Mouse (Mus musculus) erythroblast, embryonic 14.5 days (primary cell): ENCODE measurements around the gene Jade1. TPM values are rescaled to one million over a fixed set of nuclear protein-coding genes. Genes with fewer than 3 reads are reported as not detected.

Source experiments
- H3K27me3 ChIP-seq: 2 replicates; pipeline ENCODE4 v1.6.1; 2012; ENCODE audit warnings: inconsistent platforms; ENCODE audit not compliant: control insufficient read depth
- H3K36me3 ChIP-seq: 2 replicates; pipeline ENCODE4 v1.6.1; 2012; ENCODE audit warnings: mild to moderate bottlenecking, inconsistent platforms; ENCODE audit not compliant: control insufficient read depth
- H3K4me1 ChIP-seq: 2 replicates; pipeline ENCODE4 v1.6.1; 2012; ENCODE audit warnings: inconsistent platforms; ENCODE audit not compliant: control insufficient read depth
- H3K4me3 ChIP-seq: replicated peaks from 2 replicates; pipeline ENCODE3; 2012; ENCODE audit warnings: moderate library complexity, mild to moderate bottlenecking, inconsistent platforms
- H3K9me3 ChIP-seq: 2 replicates; pipeline ENCODE4 v1.6.1; 2012; ENCODE audit warnings: low read length, inconsistent platforms, mixed read lengths; ENCODE audit not compliant: control insufficient read depth
- GATA1 ChIP-seq: IDR thresholded peaks from 2 replicates; pipeline ENCODE4 v1.6.1; 2012; ENCODE audit warnings: low read length, inconsistent platforms, mixed read lengths
- TAL1 ChIP-seq: IDR thresholded peaks from 3 replicates; pipeline ENCODE4 v1.6.1; 2012; ENCODE audit warnings: low read length, inconsistent platforms, mixed read lengths
- polyA plus RNA-seq: library from polyadenylated mRNA; stranded (reverse); fragments of >175 nt; gene quantifications from 2 replicates; pipeline ENCODE4 v1.2.3, GENCODE M21; 2012

The Jade1 gene
- polyA plus RNA-seq, 1 experiment: 0.53 TPM

GRCm38 (mm10) chr3:41565955-41566354 is 10.4 kb downstream of the Jade1 start:
- peaks cover 53% of the 10 kb centered on the region for H3K4me1 ChIP-seq
- TF ChIP-seq GATA1: no peak
- TF ChIP-seq TAL1: no peak
- H3K36me3 ChIP-seq: no peaks in the 10 kb centered on the region
- peak overlapping the region; percentile 90 for H3K4me3 ChIP-seq
- peaks cover 9% of the 10 kb centered on the region for H3K27me3 ChIP-seq
- H3K9me3 ChIP-seq: no peaks in the 10 kb centered on the region

- H3K9me3 ChIP-seq: no peaks in the 10 kb centered on the region
- TF ChIP-seq TAL1 (no peak), GATA1 (no peak)
- peaks cover 45% of the 10 kb centered on the region for H3K4me1 ChIP-seq
- H3K27me3 ChIP-seq: no peaks in the 10 kb centered on the region
- no peaks in the 10 kb centered on the region for H3K36me3 ChIP-seq
- H3K4me3 ChIP-seq: no peak overlapping the region
Measured at GRCm38 (mm10) chr3:41569943-41570342, 14.4 kb downstream of the Jade1 start.

- Histone ChIP-seq H3K36me3 (peaks cover 11% of the 10 kb centered on the region), H3K4me3 (no peak overlapping the region), H3K4me1 (peaks cover 28% of the 10 kb centered on the region), H3K9me3 (no peaks in the 10 kb centered on the region), H3K27me3 (no peaks in the 10 kb centered on the region)
- TF ChIP-seq GATA1: no peak
Measured at GRCm38 (mm10) chr3:41572131-41572530, 16.6 kb downstream of the Jade1 start.

GRCm38 (mm10) chr3:41572968-41573367 is 17.4 kb downstream of the Jade1 start:
- no peaks in the 10 kb centered on the region for H3K9me3 ChIP-seq
- peaks cover 11% of the 10 kb centered on the region for H3K36me3 ChIP-seq
- H3K4me3 ChIP-seq: no peak overlapping the region
- no peaks in the 10 kb centered on the region for H3K27me3 ChIP-seq
- TF ChIP-seq TAL1 (no peak), GATA1 (no peak)
- H3K4me1 ChIP-seq: peaks cover 23% of the 10 kb centered on the region

- peaks cover 17% of the 10 kb centered on the region for H3K36me3 ChIP-seq
- no peaks in the 10 kb centered on the region for H3K9me3 ChIP-seq
- H3K4me3 ChIP-seq: no peak overlapping the region
- no peaks in the 10 kb centered on the region for H3K27me3 ChIP-seq
- no peak for TF ChIP-seq TAL1
- TF ChIP-seq GATA1: no peak
- H3K4me1 ChIP-seq: peaks cover 24% of the 10 kb centered on the region
Measured at GRCm38 (mm10) chr3:41574208-41574607, 18.7 kb downstream of the Jade1 start.

GRCm38 (mm10) chr3:41574720-41575435 is 19.3 kb downstream of the Jade1 start:
- TF ChIP-seq TAL1 (no peak), GATA1 (no peak)
- H3K4me3 ChIP-seq: no peak overlapping the region
- peaks cover 17% of the 10 kb centered on the region for H3K36me3 ChIP-seq
- H3K9me3 ChIP-seq: no peaks in the 10 kb centered on the region
- no peaks in the 10 kb centered on the region for H3K27me3 ChIP-seq
- peaks cover 20% of the 10 kb centered on the region for H3K4me1 ChIP-seq

- Histone ChIP-seq H3K36me3 (peaks cover 23% of the 10 kb centered on the region), H3K27me3 (no peaks in the 10 kb centered on the region), H3K9me3 (no peaks in the 10 kb centered on the region), H3K4me3 (no peak overlapping the region), H3K4me1 (peaks cover 18% of the 10 kb centered on the region)
- TF ChIP-seq TAL1 (no peak), GATA1 (no peak)
Measured at GRCm38 (mm10) chr3:41575971-41576370, 20.4 kb downstream of the Jade1 start.

- H3K4me1 ChIP-seq: peaks cover 9% of the 10 kb centered on the region
- no peak overlapping the region for H3K4me3 ChIP-seq
- H3K27me3 ChIP-seq: no peaks in the 10 kb centered on the region
- H3K36me3 ChIP-seq: peaks cover 35% of the 10 kb centered on the region
- no peaks in the 10 kb centered on the region for H3K9me3 ChIP-seq
- TF ChIP-seq GATA1 (no peak), TAL1 (no peak)
Measured at GRCm38 (mm10) chr3:41577240-41577639, 21.7 kb downstream of the Jade1 start.

GRCm38 (mm10) chr3:41579873-41580272 is 24.3 kb downstream of the Jade1 start:
- Histone ChIP-seq H3K9me3 (no peaks in the 10 kb centered on the region), H3K4me1 (peaks cover 10% of the 10 kb centered on the region), H3K36me3 (peaks cover 58% of the 10 kb centered on the region), H3K4me3 (no peak overlapping the region), H3K27me3 (no peaks in the 10 kb centered on the region)
- TF ChIP-seq TAL1: no peak
- TF ChIP-seq GATA1: no peak
